Mouse (Mus musculus): Measurements from ENCODE around the gene Shb.

- TF ChIP-seq CTCF (IDR thresholded peaks at IDR 0.05; ENCODE audit: low read depth) (no peak), EP300 (IDR thresholded peaks at IDR 0.05; ENCODE audit: low read depth) (no peak)
These were observed 157.4 kb downstream of the Shb start for GRCm38 (mm10) chr4:45374879-45375278.

Measured in liver, postnatal 0 days (tissue).